Mouse (Mus musculus) lung, postnatal 0 days (tissue): ENCODE results near the gene Slc30a6. TPM values are rescaled to one million over a fixed set of nuclear protein-coding genes. Genes with fewer than 3 reads are reported as not detected.

Experiments used
- polyA plus RNA-seq: library from polyadenylated mRNA; unstranded; fragments of >200 nt; fragmentation: Nextera tagmentation; extraction: Ambion mirVana; gene quantifications from 2 replicates; pipeline ENCODE4 v1.2.1, GENCODE M21; 2015

Gene Slc30a6
- polyA plus RNA-seq, 1 experiment from 2014 or later: 28.6 TPM

Other genes starting within 250 kb of the Slc30a6 start
- 54.2 and 56.3 TPM in 2 replicates for gene Memo1, start 100.1 kb upstream of the Slc30a6 start, polyA plus RNA-seq
- 149 and 165 TPM in 2 replicates for gene Dpy30, start 71.7 kb upstream of the Slc30a6 start, polyA plus RNA-seq
- gene Spast, start 56.6 kb upstream of the Slc30a6 start, polyA plus RNA-seq: 10.1 and 12.7 TPM in 2 replicates
- 0.53 and 0.77 TPM in 2 replicates for gene Nlrc4, start 63.5 kb downstream of the Slc30a6 start, polyA plus RNA-seq
- gene Yipf4, start 93.9 kb downstream of the Slc30a6 start, polyA plus RNA-seq: 106 and 112 TPM in 2 replicates
- gene Birc6, start 132.7 kb downstream of the Slc30a6 start, polyA plus RNA-seq: 104 and 108 TPM in 2 replicates